Mouse (Mus musculus) forebrain, embryonic 13.5 days (tissue): ENCODE data around the gene Wbp1l. TPM values are rescaled to one million over a fixed set of nuclear protein-coding genes. Genes with fewer than 3 reads are reported as not detected.

Experiments used
- ATAC-seq: fragments of 200-750 bp; cut with Nextera tagmentation; 2 replicates; pipeline ENCODE4 v1.8.0; 2017
- H3K27ac ChIP-seq: fragments of 300-500 bp; sonication (generic); 2 replicates; pipeline ENCODE4 v1.5.1; 2015; ENCODE audit warnings: inconsistent platforms, mild to moderate bottlenecking, moderate library complexity
- H3K27me3 ChIP-seq: fragments of 300-500 bp; sonication (generic); 2 replicates; pipeline ENCODE4 v1.6.1; 2015; ENCODE audit warnings: mild to moderate bottlenecking, inconsistent platforms
- H3K36me3 ChIP-seq: fragments of 300-500 bp; sonication (generic); 2 replicates; pipeline ENCODE4 v1.6.1; 2015; ENCODE audit warnings: mild to moderate bottlenecking, inconsistent platforms; ENCODE audit not compliant: poor library complexity, severe bottlenecking
- H3K4me1 ChIP-seq: fragments of 300-500 bp; sonication (generic); 2 replicates; pipeline ENCODE4 v1.6.1; 2015; ENCODE audit warnings: inconsistent platforms
- H3K4me2 ChIP-seq: fragments of 300-500 bp; sonication (generic); 2 replicates; pipeline ENCODE4 v1.6.1; 2015; ENCODE audit warnings: inconsistent platforms, mild to moderate bottlenecking, moderate library complexity
- H3K4me3 ChIP-seq: fragments of 300-500 bp; sonication (generic); 2 replicates; pipeline ENCODE4 v1.5.1; 2015; ENCODE audit warnings: mild to moderate bottlenecking, inconsistent platforms
- H3K9ac ChIP-seq: fragments of 300-500 bp; sonication (generic); 2 replicates; pipeline ENCODE4 v1.6.1; 2015; ENCODE audit warnings: mild to moderate bottlenecking, inconsistent platforms
- H3K9me3 ChIP-seq: fragments of 300-500 bp; sonication (generic); replicated peaks from 2 replicates; pipeline ENCODE4 v1.6.1; 2016; ENCODE audit warnings: inconsistent platforms
- WGBS: fragments of 180-500 bp; shearing (Covaris S2); methylation state at CpG from one replicate; pipeline ENCODE4 v1.1.7; 2015; 5-methylcytosine and 5-hydroxymethylcytosine counted together
- polyA plus RNA-seq: library from polyadenylated mRNA; unstranded; fragments of >200 nt; fragmentation: Nextera tagmentation; extraction: Ambion mirVana; gene quantifications from 2 replicates; pipeline ENCODE4 v1.2.1, GENCODE M21; 2015

Gene Wbp1l
- polyA plus RNA-seq, 1 experiment from 2014 or later = 33.1 TPM

DNA sequence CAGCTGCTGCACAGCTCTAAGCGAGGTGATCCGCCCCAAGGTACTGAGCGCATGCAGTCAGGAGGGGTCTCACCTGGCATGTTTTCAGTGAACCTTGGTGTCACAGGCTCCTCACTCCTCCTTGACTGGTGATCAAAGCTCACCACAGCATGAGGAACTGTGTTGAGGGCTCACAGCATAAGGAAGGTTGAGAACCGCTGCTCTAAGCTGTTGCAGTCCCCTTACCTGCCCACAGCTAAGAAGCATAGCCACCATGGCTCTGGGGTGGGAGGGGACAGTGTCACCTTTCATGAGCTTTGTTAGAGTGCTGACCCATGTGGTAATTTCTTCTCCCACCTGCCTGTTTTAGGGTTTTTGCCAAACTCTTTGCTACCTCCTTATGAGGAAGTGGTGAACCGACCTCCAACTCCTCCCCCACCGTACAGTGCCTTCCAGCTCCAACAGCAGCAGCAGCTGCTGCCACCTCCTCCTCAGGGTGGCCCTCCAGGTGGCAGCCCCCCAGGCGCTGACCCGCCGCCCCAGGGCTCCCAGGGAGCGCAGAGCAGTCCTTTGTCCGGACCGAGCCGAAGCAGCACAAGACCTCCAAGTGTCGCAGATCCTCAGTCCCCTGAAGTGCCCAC is 54.8 kb downstream of the Wbp1l start:
- no peak for ATAC-seq
- WGBS = 92% methylated on average over 14 of the region's 14 CpGs
- H3K4me1 ChIP-seq = no peaks in the 10 kb centered on the region
- H3K27me3 ChIP-seq = no peaks in the 10 kb centered on the region
- no peak overlapping the region for H3K4me2 ChIP-seq
- H3K36me3 ChIP-seq = peaks cover 64% of the 10 kb centered on the region
- H3K27ac ChIP-seq = no peak overlapping the region
- no peak overlapping the region for H3K4me3 ChIP-seq
- no peak overlapping the region for H3K9ac ChIP-seq
- H3K9me3 ChIP-seq = no peaks in the 10 kb centered on the region

DNA sequence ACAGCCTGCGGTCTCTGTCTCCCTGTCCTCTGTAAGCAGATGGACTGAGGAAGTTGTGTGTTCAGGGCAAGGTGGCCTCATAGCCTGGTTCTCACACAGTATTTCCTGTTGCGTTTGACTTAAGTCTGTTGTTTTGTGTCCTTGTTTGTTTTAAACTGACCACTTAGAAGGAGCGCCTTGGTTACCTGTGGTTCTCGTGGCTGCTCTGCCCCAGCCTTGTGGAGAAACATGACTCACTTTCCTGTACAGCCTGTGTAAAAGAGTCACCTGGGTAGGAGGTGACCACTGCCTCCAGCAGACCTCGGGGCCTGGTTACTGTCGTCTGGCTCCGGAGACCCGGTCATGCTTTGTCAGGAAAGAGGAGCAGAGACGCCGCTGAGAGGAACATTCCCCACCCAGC is 56.7 kb downstream of the Wbp1l start:
- Histone ChIP-seq H3K36me3 (peaks cover 59% of the 10 kb centered on the region), H3K4me1 (no peaks in the 10 kb centered on the region), H3K27me3 (no peaks in the 10 kb centered on the region), H3K9me3 (no peaks in the 10 kb centered on the region), H3K27ac (no peak overlapping the region), H3K4me2 (no peak overlapping the region), H3K4me3 (no peak overlapping the region), H3K9ac (no peak overlapping the region)
- ATAC-seq = no peak
- 95% methylated on average over 10 of the region's 10 CpGs for WGBS

DNA sequence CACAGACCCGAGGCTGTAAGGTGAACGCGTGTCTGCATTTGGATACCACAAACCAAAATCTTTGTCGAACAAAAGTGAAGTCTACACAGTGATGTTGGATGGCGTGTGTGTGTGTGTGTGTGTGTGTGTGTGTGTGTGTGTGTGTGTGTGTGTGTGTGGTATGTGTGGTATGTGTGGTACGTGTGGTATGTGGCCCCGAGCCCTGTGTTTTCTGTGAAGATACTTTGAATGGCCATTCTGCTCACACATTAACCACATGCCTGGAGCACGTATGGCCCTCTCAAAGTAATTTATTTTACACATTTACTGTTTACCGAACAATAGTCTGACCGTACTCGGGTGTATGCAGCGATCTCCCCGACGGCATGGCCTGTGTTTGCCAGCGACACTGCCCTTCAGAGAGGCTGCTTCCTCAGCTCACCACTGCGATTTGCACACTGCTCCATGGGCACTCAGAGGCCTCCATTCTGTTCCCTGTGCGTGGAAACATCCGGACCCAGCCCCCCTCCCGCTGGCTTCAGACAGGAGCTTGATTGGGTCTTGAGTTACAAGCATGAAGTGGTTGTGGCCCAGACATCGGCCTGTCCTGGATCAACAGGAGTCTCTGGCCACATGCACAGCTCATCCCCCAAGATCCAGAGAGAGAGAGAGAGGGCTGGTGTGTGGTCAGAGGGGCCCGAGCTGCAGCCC is 57.4 kb downstream of the Wbp1l start:
- no peak overlapping the region for H3K4me3 ChIP-seq
- no peaks in the 10 kb centered on the region for H3K4me1 ChIP-seq
- ATAC-seq = no peak
- H3K9me3 ChIP-seq = no peaks in the 10 kb centered on the region
- 97% methylated on average over 20 of the region's 21 CpGs for WGBS
- peaks cover 59% of the 10 kb centered on the region for H3K36me3 ChIP-seq
- no peaks in the 10 kb centered on the region for H3K27me3 ChIP-seq
- no peak overlapping the region for H3K4me2 ChIP-seq
- H3K27ac ChIP-seq = no peak overlapping the region
- H3K9ac ChIP-seq = no peak overlapping the region

DNA sequence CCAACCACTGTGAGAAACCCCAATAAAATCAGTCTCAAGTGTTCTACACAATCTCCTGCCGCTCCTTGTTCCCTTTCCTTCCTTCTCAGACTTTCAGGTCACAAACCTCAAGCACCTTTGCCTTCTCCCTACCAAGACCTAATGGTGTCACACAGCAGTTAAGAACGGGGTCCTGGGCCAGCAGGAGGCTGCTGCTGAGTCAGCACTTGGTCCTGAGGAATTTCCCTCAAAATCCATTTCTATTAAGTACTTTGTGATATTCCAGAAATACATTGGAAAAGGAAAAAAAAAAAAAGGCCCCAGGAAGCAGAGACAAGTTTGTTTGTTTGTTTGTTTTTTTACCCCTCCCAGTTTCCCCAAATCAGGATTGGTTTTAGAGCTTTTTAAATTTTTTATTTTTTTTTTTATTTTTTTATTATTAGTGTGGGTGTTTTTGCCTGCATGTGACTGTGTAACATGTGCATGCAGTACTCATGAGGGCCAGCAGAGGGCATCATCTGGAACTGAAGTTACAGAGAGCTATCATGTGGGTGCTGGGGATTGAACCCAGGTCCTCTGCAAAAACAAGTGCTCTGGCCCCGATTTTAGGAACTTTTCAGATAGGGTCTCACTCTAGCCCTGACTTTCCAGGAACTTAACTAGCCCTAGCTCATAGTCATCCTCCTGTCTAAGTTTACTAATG is 58.6 kb downstream of the Wbp1l start:
- Histone ChIP-seq H3K4me1 (no peaks in the 10 kb centered on the region), H3K27ac (no peak overlapping the region), H3K4me3 (no peak overlapping the region), H3K9ac (no peak overlapping the region), H3K9me3 (no peaks in the 10 kb centered on the region), H3K36me3 (peaks cover 51% of the 10 kb centered on the region), H3K4me2 (no peak overlapping the region), H3K27me3 (no peaks in the 10 kb centered on the region)
- no peak for ATAC-seq
- WGBS = 91% methylated on average over 3 of the region's 3 CpGs

DNA sequence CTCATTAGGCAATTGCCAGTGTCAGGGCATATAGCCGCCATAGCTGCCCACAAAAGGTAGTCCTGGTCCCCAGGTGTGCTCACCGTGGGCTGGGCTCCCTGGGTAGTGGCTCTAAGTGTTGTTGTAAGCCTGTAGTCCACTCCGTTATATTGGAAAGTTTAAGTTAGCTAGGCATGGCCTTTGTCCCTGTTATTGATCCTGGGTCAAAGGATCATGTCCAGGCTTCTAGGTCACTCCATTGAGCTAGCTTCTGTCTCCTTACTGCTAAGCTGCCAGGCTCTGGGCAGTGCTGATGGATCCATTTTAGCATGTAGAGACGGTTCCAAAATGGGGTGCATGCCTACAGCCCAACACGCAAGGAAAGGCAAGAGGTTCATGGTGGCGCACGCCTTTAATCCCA is 59.5 kb downstream of the Wbp1l start:
- ATAC-seq = no peak
- H3K36me3 ChIP-seq = peaks cover 45% of the 10 kb centered on the region
- WGBS = 96% methylated on average over 7 of the region's 7 CpGs
- no peak overlapping the region for H3K4me3 ChIP-seq
- no peak overlapping the region for H3K4me2 ChIP-seq
- no peaks in the 10 kb centered on the region for H3K27me3 ChIP-seq
- no peaks in the 10 kb centered on the region for H3K4me1 ChIP-seq
- H3K9me3 ChIP-seq = no peaks in the 10 kb centered on the region
- no peak overlapping the region for H3K27ac ChIP-seq
- H3K9ac ChIP-seq = no peak overlapping the region

DNA sequence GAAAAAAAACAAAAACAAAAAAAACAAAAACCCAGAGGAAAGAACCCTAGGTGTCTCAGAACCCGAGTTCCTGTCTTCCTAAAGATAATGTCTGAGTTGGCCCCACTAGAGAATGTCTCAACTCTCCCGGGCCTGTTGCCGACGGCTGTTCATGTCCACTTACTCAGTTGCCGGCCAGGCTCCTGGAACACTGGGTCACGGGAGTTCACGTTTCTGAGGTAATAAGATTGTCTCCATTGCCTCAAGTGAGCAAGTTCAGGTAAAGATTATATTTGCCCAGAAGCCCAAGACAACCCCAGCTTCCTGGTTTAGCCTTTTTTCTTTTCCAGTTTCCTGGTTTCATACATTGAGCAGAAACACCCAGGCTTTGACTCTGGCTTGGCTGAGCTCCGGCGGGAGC is 60.0 kb downstream of the Wbp1l start:
- peaks cover 40% of the 10 kb centered on the region for H3K36me3 ChIP-seq
- no peak for ATAC-seq
- WGBS = 90% methylated on average over 9 of the region's 9 CpGs

DNA sequence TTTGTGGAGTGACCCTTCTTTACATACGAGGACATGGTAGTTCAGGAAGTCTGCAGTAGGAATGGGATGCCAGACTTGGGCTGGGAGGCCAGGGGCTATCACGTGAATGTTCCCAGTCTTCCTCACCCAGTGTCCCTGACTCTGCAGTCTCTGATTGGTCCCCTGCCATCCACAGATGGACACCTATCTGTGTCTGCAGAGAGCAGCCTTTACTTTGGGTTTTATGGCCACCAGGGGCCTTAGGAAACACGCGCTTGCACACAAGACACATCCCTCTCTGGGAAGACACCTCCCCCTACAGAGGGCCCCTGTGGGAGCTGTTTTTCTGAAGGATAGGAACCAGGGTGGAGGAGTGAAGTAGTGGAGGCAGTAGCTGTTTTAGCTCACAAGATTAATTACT is 62.6 kb downstream of the Wbp1l start:
- no peaks in the 10 kb centered on the region for H3K9me3 ChIP-seq
- H3K4me3 ChIP-seq = no peak overlapping the region
- H3K36me3 ChIP-seq = peaks cover 13% of the 10 kb centered on the region
- no peaks in the 10 kb centered on the region for H3K27me3 ChIP-seq
- no peak overlapping the region for H3K27ac ChIP-seq
- WGBS = 70% methylated on average over 4 of the region's 4 CpGs
- H3K4me1 ChIP-seq = peaks cover 10% of the 10 kb centered on the region
- H3K4me2 ChIP-seq = no peak overlapping the region
- ATAC-seq = no peak
- H3K9ac ChIP-seq = no peak overlapping the region

More for the DNA sequence above, 60.0 kb downstream of the Wbp1l start:
- Histone ChIP-seq H3K27me3 (no peaks in the 10 kb centered on the region), H3K4me1 (no peaks in the 10 kb centered on the region), H3K9me3 (no peaks in the 10 kb centered on the region), H3K27ac (no peak overlapping the region), H3K4me2 (no peak overlapping the region), H3K4me3 (no peak overlapping the region), H3K9ac (no peak overlapping the region)

DNA sequence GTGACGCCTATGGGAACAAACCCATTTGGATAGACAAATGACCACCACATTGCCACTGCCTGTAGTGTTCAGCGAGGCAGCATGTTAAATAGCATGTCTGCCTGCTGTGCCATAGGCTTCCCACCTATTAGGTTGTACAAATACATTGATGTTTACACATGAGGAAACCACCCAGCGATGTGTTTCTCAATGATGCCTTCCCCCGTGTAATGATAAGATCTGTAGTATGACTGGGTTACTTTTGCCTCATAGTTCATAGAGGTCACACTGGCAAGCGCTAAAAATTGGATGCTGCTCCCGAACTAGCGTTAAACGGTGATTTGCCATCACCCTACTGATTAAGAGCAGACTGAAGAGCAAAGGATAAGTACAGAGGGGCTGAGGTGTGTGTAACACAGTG is 63.3 kb downstream of the Wbp1l start:
- Histone ChIP-seq H3K4me3 (no peak overlapping the region), H3K9ac (no peak overlapping the region), H3K27ac (no peak overlapping the region), H3K9me3 (no peaks in the 10 kb centered on the region), H3K4me2 (no peak overlapping the region), H3K4me1 (peaks cover 10% of the 10 kb centered on the region), H3K27me3 (no peaks in the 10 kb centered on the region), H3K36me3 (peaks cover 6% of the 10 kb centered on the region)
- 91% methylated on average over 8 of the region's 8 CpGs for WGBS
- no peak for ATAC-seq

DNA sequence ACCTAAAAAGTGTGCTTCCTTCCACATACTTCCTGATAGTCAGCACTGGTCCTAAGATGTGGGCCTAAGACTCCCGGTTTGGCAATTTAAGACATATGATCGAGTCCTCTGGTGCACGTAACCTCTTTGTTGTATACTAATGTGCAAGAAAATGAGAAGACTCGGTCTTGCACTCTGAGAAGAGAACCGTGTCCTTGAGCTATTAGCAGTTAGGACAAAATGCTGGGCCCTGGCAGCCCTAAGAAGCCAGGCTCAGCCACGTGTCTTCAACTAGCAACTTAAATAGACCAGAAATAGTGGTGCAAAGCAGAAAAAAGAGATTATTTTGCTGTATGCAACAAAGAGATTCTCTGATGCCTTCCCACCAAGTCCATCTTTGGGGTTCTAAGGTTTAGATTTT is 63.9 kb downstream of the Wbp1l start:
- ATAC-seq = no peak
- 86% methylated on average over 6 of the region's 6 CpGs for WGBS
- Histone ChIP-seq H3K4me3 (no peak overlapping the region), H3K4me1 (peaks cover 10% of the 10 kb centered on the region), H3K9ac (no peak overlapping the region), H3K4me2 (no peak overlapping the region), H3K27me3 (no peaks in the 10 kb centered on the region), H3K9me3 (no peaks in the 10 kb centered on the region), H3K27ac (no peak overlapping the region), H3K36me3 (0 out of 2 replicates have a peak, but pooled peaks cover 1% of the 10 kb centered on the region)

DNA sequence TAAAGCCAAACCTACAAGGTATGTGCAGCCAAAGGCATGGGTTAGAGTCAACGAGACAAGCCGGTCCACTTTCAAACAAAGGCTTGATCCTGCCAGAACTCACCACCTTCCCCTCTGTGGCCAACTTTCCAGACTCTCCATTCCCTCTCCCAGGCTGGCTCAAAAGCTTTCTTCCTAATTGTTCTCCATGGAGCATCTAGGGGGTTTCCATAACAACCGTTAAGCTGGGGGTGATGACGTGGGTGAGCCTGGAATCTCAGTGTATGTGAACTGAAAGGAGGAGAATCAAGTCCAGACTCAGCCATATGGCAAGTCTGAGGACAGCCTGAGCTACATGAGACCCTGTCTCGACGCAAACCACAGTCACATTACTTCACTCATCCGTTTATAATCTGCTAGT is 66.6 kb downstream of the Wbp1l start:
- Histone ChIP-seq H3K9ac (no peak overlapping the region), H3K4me2 (no peak overlapping the region), H3K9me3 (no peaks in the 10 kb centered on the region), H3K36me3 (no peaks in the 10 kb centered on the region), H3K4me3 (no peak overlapping the region), H3K4me1 (peaks cover 10% of the 10 kb centered on the region), H3K27me3 (no peaks in the 10 kb centered on the region), H3K27ac (no peak overlapping the region)
- no peak for ATAC-seq
- WGBS = 46% methylated on average over 7 of the region's 7 CpGs

DNA sequence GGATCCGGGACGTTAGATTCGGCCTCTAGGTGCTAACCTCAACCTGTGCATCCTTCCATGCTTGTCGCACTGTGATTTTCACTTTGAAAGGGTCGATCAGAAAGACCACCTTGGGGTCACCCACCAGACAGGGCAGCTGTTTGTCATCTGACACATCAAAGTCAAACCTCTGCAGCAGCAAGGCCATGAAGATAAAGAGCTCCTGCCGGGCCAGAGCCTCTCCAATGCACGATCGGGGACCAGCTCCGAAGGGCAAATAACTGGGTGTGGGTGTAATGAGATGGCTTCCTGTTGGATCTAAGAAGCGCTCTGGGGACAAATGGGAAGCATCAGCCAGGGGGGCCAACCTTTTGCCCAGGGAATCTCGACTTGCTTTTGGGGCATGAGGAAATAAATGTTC is 68.4 kb downstream of the Wbp1l start:
- Histone ChIP-seq H3K9me3 (no peaks in the 10 kb centered on the region), H3K36me3 (no peaks in the 10 kb centered on the region), H3K4me3 (no peak overlapping the region), H3K27ac (no peak overlapping the region), H3K9ac (no peak overlapping the region), H3K4me2 (no peak overlapping the region), H3K4me1 (peaks cover 10% of the 10 kb centered on the region), H3K27me3 (0 out of 2 replicates have a peak, but pooled peaks cover 5% of the 10 kb centered on the region)
- no peak for ATAC-seq
- WGBS = 73% methylated on average over 11 of the region's 11 CpGs

DNA sequence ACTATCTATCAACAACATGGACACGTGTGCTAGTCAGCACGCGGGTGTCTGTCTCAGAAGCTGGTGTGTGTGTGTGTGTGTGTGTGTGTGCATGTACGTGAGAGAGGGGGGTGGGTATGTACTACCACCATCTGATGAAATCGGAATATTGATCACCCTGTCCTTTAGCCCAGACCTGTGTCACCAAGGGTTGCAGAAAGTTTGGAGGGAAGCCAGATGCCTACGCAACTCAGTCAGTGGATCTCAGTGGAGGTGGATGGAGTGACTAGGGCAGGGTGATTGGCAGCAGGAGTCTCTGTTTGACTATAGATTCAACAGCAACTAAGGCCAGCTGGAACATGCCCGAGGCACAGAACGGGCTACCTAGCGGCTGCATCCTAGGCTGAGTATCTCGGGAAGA is 69.4 kb downstream of the Wbp1l start:
- H3K36me3 ChIP-seq = no peaks in the 10 kb centered on the region
- WGBS = 91% methylated on average over 10 of the region's 10 CpGs
- H3K4me3 ChIP-seq = no peak overlapping the region
- no peak overlapping the region for H3K27ac ChIP-seq
- no peak overlapping the region for H3K9ac ChIP-seq
- H3K9me3 ChIP-seq = no peaks in the 10 kb centered on the region
- no peak for ATAC-seq
- 0 out of 2 replicates have a peak, but pooled peaks cover 5% of the 10 kb centered on the region for H3K27me3 ChIP-seq
- H3K4me2 ChIP-seq = no peak overlapping the region
- peaks cover 10% of the 10 kb centered on the region for H3K4me1 ChIP-seq
